Mouse (Mus musculus): ENCODE measurements around the gene Rfpl4b. TPM values are rescaled to one million over a fixed set of nuclear protein-coding genes. Genes with fewer than 3 reads are reported as not detected.
"Not testable (repeated sequence)": the region's sequence is repeated elsewhere in the genome, so short reads cannot be mapped to it uniquely, and the experiment has no call there.

Gene Rfpl4b
- polyA plus RNA-seq (2021): not detected

- ATAC-seq (no peak), DNase-seq (ENCODE audit: low read depth, low spot score) (no peak)
- TF ChIP-seq CTCF (IDR thresholded peaks at IDR 0.05): no peak
- peaks cover 3% of the 10 kb centered on the region for H3K27me3 ChIP-seq
- CTCF ChIA-PET: no interaction called here
- in situ Hi-C loops (cut with MboI; ENCODE audit: low pct_unique_long_range_greater_than_20kb): loop anchor here (25.0 kb wide), 1 partner anchor 1759 kb away; no protein-coding TSS in a partner anchor
- POLR2A ChIA-PET: no interaction called here
Observed at GRCm38 (mm10) chr10:38821679-38822078, at the start of gene Rfpl4b. Gene Rfpl4b (minus strand): TSS chr10:38821779.

GRCm38 (mm10) chr10:38855186-38855585 is 33.6 kb upstream of the Rfpl4b start:
- DNase-seq (ENCODE audit: low read depth, low spot score): no peak
- ChIA-PET CTCF (no interaction called here), POLR2A (no interaction called here)
- no peak for ATAC-seq
- in situ Hi-C loops (cut with MboI; ENCODE audit: low pct_unique_long_range_greater_than_20kb): no loop called here
- no peak for TF ChIP-seq CTCF (IDR thresholded peaks at IDR 0.05)
- H3K27me3 ChIP-seq: no peaks in the 10 kb centered on the region

- CTCF ChIA-PET: interaction anchor here (1.0 to 1.7 kb wide), 3 partner anchors 8 to 413 kb away, joined by 3 to 4 read pairs (median 3); no protein-coding TSS in a partner anchor
Observed at GRCm38 (mm10) chr10:38850006-38850405, 28.4 kb upstream of the Rfpl4b start.

GRCm38 (mm10) chr10:38848884-38849499 is 27.4 kb upstream of the Rfpl4b start:
- no peak for ATAC-seq
- DNase-seq (ENCODE audit: low read depth, low spot score): peak; percentile 7
- CTCF ChIA-PET: interaction anchor here (0.9 to 1.7 kb wide), 4 partner anchors 11 to 1835 kb away, joined by 3 to 4 read pairs (median 3); no protein-coding TSS in a partner anchor
- in situ Hi-C loops (cut with MboI; ENCODE audit: low pct_unique_long_range_greater_than_20kb): no loop called here
- POLR2A ChIA-PET: no interaction called here
- TF ChIP-seq CTCF (IDR thresholded peaks at IDR 0.05): peak; percentile 83
- H3K27me3 ChIP-seq: no peaks in the 10 kb centered on the region

More at GRCm38 (mm10) chr10:38850006-38850405, 28.4 kb upstream of the Rfpl4b start:
- DNase-seq (ENCODE audit: low read depth, low spot score); POLR2A ChIA-PET; ATAC-seq; H3K27me3 ChIP-seq; in situ Hi-C loops (cut with MboI; ENCODE audit: low pct_unique_long_range_greater_than_20kb): not testable (repeated sequence)

GRCm38 (mm10) chr10:38848231-38848630 is 26.7 kb upstream of the Rfpl4b start:
- no peaks in the 10 kb centered on the region for H3K27me3 ChIP-seq
- ChIA-PET CTCF (interaction anchor here (0.9 kb wide), 1 partner anchor 1834 kb away, joined by 3 read pairs; no protein-coding TSS in a partner anchor), POLR2A (no interaction called here)
- ATAC-seq (no peak), DNase-seq (ENCODE audit: low read depth, low spot score) (no peak)
- in situ Hi-C loops (cut with MboI; ENCODE audit: low pct_unique_long_range_greater_than_20kb): no loop called here
- no peak for TF ChIP-seq CTCF (IDR thresholded peaks at IDR 0.05)

- no peak for ATAC-seq
Observed at GRCm38 (mm10) chr10:38823741-38824140, 2.2 kb upstream of the Rfpl4b start.

GRCm38 (mm10) chr10:38806056-38806455 is 15.5 kb downstream of the Rfpl4b start:
- ChIA-PET CTCF (no interaction called here), POLR2A (no interaction called here)
- in situ Hi-C loops (cut with MboI; ENCODE audit: low pct_unique_long_range_greater_than_20kb): loop anchor here (25.0 kb wide), 1 partner anchor 1744 kb away; no protein-coding TSS in a partner anchor
- ATAC-seq: no peak
- H3K27me3 ChIP-seq: no peaks in the 10 kb centered on the region
- DNase-seq (ENCODE audit: low read depth, low spot score): no peak
- no peak for TF ChIP-seq CTCF (IDR thresholded peaks at IDR 0.05)

More at GRCm38 (mm10) chr10:38823741-38824140, 2.2 kb upstream of the Rfpl4b start:
- peaks cover 3% of the 10 kb centered on the region for H3K27me3 ChIP-seq
- no peak for DNase-seq (ENCODE audit: low read depth, low spot score)
- POLR2A ChIA-PET: no interaction called here
- in situ Hi-C loops (cut with MboI; ENCODE audit: low pct_unique_long_range_greater_than_20kb): loop anchor here (25.0 kb wide), 1 partner anchor 1761 kb away; no protein-coding TSS in a partner anchor
- CTCF ChIA-PET: no interaction called here
- TF ChIP-seq CTCF (IDR thresholded peaks at IDR 0.05): no peak

GRCm38 (mm10) chr10:38804047-38804446 is 17.5 kb downstream of the Rfpl4b start:
- no peaks in the 10 kb centered on the region for H3K27me3 ChIP-seq
- ATAC-seq: no peak
- in situ Hi-C loops (cut with MboI; ENCODE audit: low pct_unique_long_range_greater_than_20kb): loop anchor here (25.0 kb wide), 1 partner anchor 1742 kb away; no protein-coding TSS in a partner anchor
- POLR2A ChIA-PET: no interaction called here
- no peak for TF ChIP-seq CTCF (IDR thresholded peaks at IDR 0.05)
- DNase-seq (ENCODE audit: low read depth, low spot score): no peak
- CTCF ChIA-PET: no interaction called here

GRCm38 (mm10) chr10:38803304-38803703 is 18.3 kb downstream of the Rfpl4b start:
- in situ Hi-C loops (cut with MboI; ENCODE audit: low pct_unique_long_range_greater_than_20kb): loop anchor here (25.0 kb wide), 1 partner anchor 1741 kb away; no protein-coding TSS in a partner anchor
- H3K27me3 ChIP-seq: no peaks in the 10 kb centered on the region
- no peak for ATAC-seq
- DNase-seq (ENCODE audit: low read depth, low spot score): no peak
- POLR2A ChIA-PET: no interaction called here
- CTCF ChIA-PET: no interaction called here
- no peak for TF ChIP-seq CTCF (IDR thresholded peaks at IDR 0.05)

GRCm38 (mm10) chr10:38788612-38789011 is 33.0 kb downstream of the Rfpl4b start:
- no peak for TF ChIP-seq CTCF (IDR thresholded peaks at IDR 0.05)
- in situ Hi-C loops (cut with MboI; ENCODE audit: low pct_unique_long_range_greater_than_20kb): no loop called here

More at GRCm38 (mm10) chr10:38788612-38789011, 33.0 kb downstream of the Rfpl4b start:
- POLR2A ChIA-PET: no interaction called here
- CTCF ChIA-PET: no interaction called here
- DNase-seq (ENCODE audit: low read depth, low spot score) (no peak), ATAC-seq (no peak)
- H3K27me3 ChIP-seq: no peaks in the 10 kb centered on the region

Other genes starting within 250 kb of the Rfpl4b start
- gene Lama4, start 143.7 kb upstream of the Rfpl4b start, polyA plus RNA-seq (2021): 0.03 TPM